Mouse (Mus musculus) forebrain, embryonic 15.5 days (tissue): Measurements from ENCODE around the gene Wdr25. TPM values are rescaled to one million over a fixed set of nuclear protein-coding genes. Genes with fewer than 3 reads are reported as not detected.
A peak's percentile ranks its signal among the peaks of the same experiment; 100 is the strongest.

Source experiments
- ATAC-seq: fragments of 200-750 bp; cut with Nextera tagmentation; replicated peaks from 2 replicates; pipeline ENCODE4 v1.8.0; 2017; ENCODE audit warnings: mild to moderate bottlenecking, moderate TSS enrichment, moderate library complexity
- H3K27ac ChIP-seq: fragments of 300-500 bp; sonication (generic); replicated peaks from 2 replicates; pipeline ENCODE4 v1.5.1; 2015; ENCODE audit warnings: mild to moderate bottlenecking, inconsistent platforms
- H3K27me3 ChIP-seq: fragments of 300-500 bp; sonication (generic); 2 replicates; pipeline ENCODE4 v1.6.1; 2015; ENCODE audit warnings: inconsistent platforms
- H3K36me3 ChIP-seq: fragments of 300-500 bp; sonication (generic); 2 replicates; pipeline ENCODE4 v1.6.1; 2015; ENCODE audit warnings: mild to moderate bottlenecking, inconsistent platforms
- H3K4me1 ChIP-seq: fragments of 300-500 bp; sonication (generic); 2 replicates; pipeline ENCODE4 v1.6.1; 2015; ENCODE audit warnings: inconsistent platforms
- H3K4me2 ChIP-seq: fragments of 300-500 bp; sonication (generic); replicated peaks from 2 replicates; pipeline ENCODE4 v1.6.1; 2015; ENCODE audit warnings: mild to moderate bottlenecking, inconsistent platforms
- H3K4me3 ChIP-seq: fragments of 300-500 bp; sonication (generic); 2 replicates; pipeline ENCODE4 v1.5.1; 2015; ENCODE audit warnings: mild to moderate bottlenecking, inconsistent platforms
- H3K9ac ChIP-seq: fragments of 300-500 bp; sonication (generic); replicated peaks from 2 replicates; pipeline ENCODE4 v1.6.1; 2015; ENCODE audit warnings: mild to moderate bottlenecking, inconsistent platforms
- H3K9me3 ChIP-seq: fragments of 300-500 bp; sonication (generic); 2 replicates; pipeline ENCODE4 v1.6.1; 2016; ENCODE audit warnings: inconsistent platforms
- WGBS: fragments of 180-500 bp; shearing (Covaris S2); methylation state at CpG from one replicate; pipeline ENCODE4 v1.1.7; 2015; ENCODE audit warnings: mixed read lengths; 5-methylcytosine and 5-hydroxymethylcytosine counted together
- polyA plus RNA-seq: library from polyadenylated mRNA; unstranded; fragments of >200 nt; fragmentation: Nextera tagmentation; extraction: Ambion mirVana; gene quantifications from 2 replicates; pipeline ENCODE4 v1.2.1, GENCODE M21; 2015

Gene Wdr25
- polyA plus RNA-seq, 1 experiment from 2014 or later = 6.4 TPM

DNA sequence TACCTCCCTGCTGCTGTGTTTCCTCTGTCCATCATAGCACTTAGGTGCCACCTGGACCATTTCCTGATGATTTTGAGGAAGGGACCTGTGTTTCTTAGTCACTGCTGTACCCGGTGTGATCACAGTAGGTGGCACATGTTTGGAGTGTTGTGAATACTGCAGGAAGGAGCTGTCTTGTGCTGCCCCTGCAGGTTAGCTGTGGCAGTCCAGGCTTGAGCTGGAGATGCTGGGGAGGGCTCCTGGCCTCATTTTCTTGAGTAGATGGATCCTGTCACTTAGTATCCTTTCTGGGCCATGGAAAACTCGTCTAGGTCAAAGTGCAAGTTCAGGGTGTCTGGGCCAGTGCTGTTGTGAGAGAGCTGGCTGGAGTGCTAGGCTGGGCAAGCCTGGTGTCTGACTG is 47.9 kb downstream of the Wdr25 start:
- Histone ChIP-seq H3K4me2 (no peak overlapping the region), H3K9ac (no peak overlapping the region), H3K4me1 (no peaks in the 10 kb centered on the region), H3K27me3 (no peaks in the 10 kb centered on the region), H3K9me3 (no peaks in the 10 kb centered on the region), H3K27ac (no peak overlapping the region), H3K36me3 (no peaks in the 10 kb centered on the region), H3K4me3 (no peak overlapping the region)
- no peak for ATAC-seq
- 62% methylated on average over 2 of the region's 2 CpGs for WGBS

GRCm38 (mm10) chr12:108942203-108942923 is 48.9 kb downstream of the Wdr25 start:
- Histone ChIP-seq H3K4me1 (no peaks in the 10 kb centered on the region), H3K27me3 (no peaks in the 10 kb centered on the region), H3K9ac (no peak overlapping the region), H3K9me3 (no peaks in the 10 kb centered on the region), H3K4me3 (no peak overlapping the region), H3K4me2 (no peak overlapping the region), H3K36me3 (no peaks in the 10 kb centered on the region), H3K27ac (no peak overlapping the region)
- 87% methylated on average over 14 of the region's 14 CpGs for WGBS
- no peak for ATAC-seq

DNA sequence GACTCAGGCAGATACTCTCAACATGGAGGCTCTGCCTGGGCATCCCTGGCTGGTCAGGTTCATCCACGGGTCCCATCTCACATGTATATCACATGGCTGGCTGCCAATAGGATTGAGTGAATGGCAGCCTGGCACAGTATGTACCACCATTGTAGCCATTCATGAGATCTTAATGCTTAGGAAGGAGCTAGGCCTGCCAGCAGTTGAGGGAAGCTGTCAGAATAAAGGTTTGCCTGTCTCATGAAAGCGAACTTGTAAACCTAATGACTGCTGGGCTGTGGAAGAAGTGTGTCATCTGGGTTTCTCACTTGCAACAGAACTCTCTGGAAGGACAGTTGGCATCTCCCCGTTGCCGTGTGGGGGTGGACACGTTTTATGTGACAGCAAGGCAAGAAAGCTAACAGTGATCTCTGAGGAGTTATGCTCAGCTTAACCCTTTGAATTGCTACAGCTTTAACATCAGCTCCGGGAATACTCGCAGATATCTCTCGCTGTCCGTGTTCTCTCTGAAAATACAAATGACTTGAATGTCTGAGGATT is 59.6 kb downstream of the Wdr25 start:
- peaks cover 36% of the 10 kb centered on the region for H3K4me1 ChIP-seq
- peak; percentile 30 for ATAC-seq

GRCm38 (mm10) chr12:108953838-108954237 is 60.4 kb downstream of the Wdr25 start:
- Histone ChIP-seq H3K36me3 (no peaks in the 10 kb centered on the region), H3K9ac (no peak overlapping the region), H3K27ac (no peak overlapping the region; the same call in 1 of the 2 replicates), H3K4me1 (peaks cover 44% of the 10 kb centered on the region), H3K4me2 (no peak overlapping the region), H3K27me3 (peaks cover 13% of the 10 kb centered on the region; the same call in 1 of the 2 replicates), H3K4me3 (no peak overlapping the region), H3K9me3 (no peaks in the 10 kb centered on the region)
- whole genome bisulfite sequencing = 3% methylated on average over 6 of the region's 6 CpGs
- peak; percentile 61 for ATAC-seq

More for the DNA sequence above, 59.6 kb downstream of the Wdr25 start:
- H3K9me3 ChIP-seq = no peaks in the 10 kb centered on the region
- no peak overlapping the region for H3K4me3 ChIP-seq
- no peak overlapping the region for H3K9ac ChIP-seq
- 43% methylated on average over 9 of the region's 9 CpGs for WGBS
- no peak overlapping the region for H3K4me2 ChIP-seq
- no peaks in the 10 kb centered on the region for H3K36me3 ChIP-seq
- no peak overlapping the region for H3K27ac ChIP-seq
- peaks cover 13% of the 10 kb centered on the region; the same call in 1 of the 2 replicates for H3K27me3 ChIP-seq

DNA sequence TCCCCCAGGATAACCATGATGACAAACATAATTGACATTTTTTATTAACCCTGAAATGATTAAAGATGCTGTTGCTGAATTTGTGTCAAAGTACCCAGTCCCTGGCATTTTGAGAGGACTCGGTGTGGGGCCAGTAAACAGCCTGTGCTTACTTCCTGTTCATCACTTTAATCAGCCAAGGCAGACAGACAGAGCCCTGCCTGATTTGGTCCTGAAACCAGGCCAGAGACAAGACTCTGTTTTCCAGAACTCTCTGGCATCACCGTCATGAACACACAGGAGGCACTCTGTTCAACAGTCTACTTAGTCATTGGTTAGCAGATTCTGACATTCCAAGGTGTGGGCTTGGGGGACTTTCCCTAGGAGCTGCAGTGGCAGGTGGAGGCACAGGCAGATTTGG is 61.0 kb downstream of the Wdr25 start:
- H3K4me2 ChIP-seq = no peak overlapping the region
- no peak for ATAC-seq
- 22% methylated on average over 2 of the region's 2 CpGs for WGBS
- H3K9ac ChIP-seq = no peak overlapping the region
- no peak overlapping the region for H3K27ac ChIP-seq
- peaks cover 50% of the 10 kb centered on the region for H3K4me1 ChIP-seq
- H3K27me3 ChIP-seq = peaks cover 13% of the 10 kb centered on the region; the same call in 1 of the 2 replicates
- no peak overlapping the region for H3K4me3 ChIP-seq
- H3K36me3 ChIP-seq = no peaks in the 10 kb centered on the region
- H3K9me3 ChIP-seq = no peaks in the 10 kb centered on the region

- H3K9ac ChIP-seq = no peak overlapping the region
- H3K4me1 ChIP-seq = peaks cover 65% of the 10 kb centered on the region
Measured at GRCm38 (mm10) chr12:108958483-108958882, 65.1 kb downstream of the Wdr25 start.

GRCm38 (mm10) chr12:108958991-108959638 is 65.7 kb downstream of the Wdr25 start:
- ATAC-seq = peak; percentile 63
- Histone ChIP-seq H3K4me3 (peak overlapping the region; percentile 22), H3K36me3 (no peaks in the 10 kb centered on the region), H3K27ac (peak overlapping the region; percentile 63), H3K4me2 (peak overlapping the region; percentile 43), H3K9ac (peak overlapping the region; percentile 29), H3K4me1 (peaks cover 59% of the 10 kb centered on the region), H3K27me3 (peaks cover 16% of the 10 kb centered on the region; the same call in 1 of the 2 replicates), H3K9me3 (no peaks in the 10 kb centered on the region)
- 2% methylated on average over 23 of the region's 23 CpGs for WGBS

More at GRCm38 (mm10) chr12:108958483-108958882, 65.1 kb downstream of the Wdr25 start:
- Histone ChIP-seq H3K27me3 (peaks cover 16% of the 10 kb centered on the region; the same call in 1 of the 2 replicates), H3K36me3 (no peaks in the 10 kb centered on the region), H3K9me3 (no peaks in the 10 kb centered on the region), H3K4me2 (no peak overlapping the region), H3K4me3 (no peak overlapping the region), H3K27ac (peak overlapping the region; percentile 63; the same call in 1 of the 2 replicates)
- no peak for ATAC-seq
- 23% methylated on average over 7 of the region's 7 CpGs for WGBS

GRCm38 (mm10) chr12:108959639-108960219 is 66.3 kb downstream of the Wdr25 start:
- peak overlapping the region; percentile 29; the same call in 1 of the 2 replicates for H3K9ac ChIP-seq
- peak overlapping the region; percentile 63 for H3K27ac ChIP-seq
- H3K4me1 ChIP-seq = peaks cover 53% of the 10 kb centered on the region
- H3K9me3 ChIP-seq = no peaks in the 10 kb centered on the region
- peak; percentile 59 for ATAC-seq
- H3K4me3 ChIP-seq = peak overlapping the region; percentile 22
- H3K27me3 ChIP-seq = peaks cover 16% of the 10 kb centered on the region; the same call in 1 of the 2 replicates
- no peaks in the 10 kb centered on the region for H3K36me3 ChIP-seq
- 8% methylated on average over 12 of the region's 12 CpGs for WGBS
- peak overlapping the region; percentile 43 for H3K4me2 ChIP-seq

DNA sequence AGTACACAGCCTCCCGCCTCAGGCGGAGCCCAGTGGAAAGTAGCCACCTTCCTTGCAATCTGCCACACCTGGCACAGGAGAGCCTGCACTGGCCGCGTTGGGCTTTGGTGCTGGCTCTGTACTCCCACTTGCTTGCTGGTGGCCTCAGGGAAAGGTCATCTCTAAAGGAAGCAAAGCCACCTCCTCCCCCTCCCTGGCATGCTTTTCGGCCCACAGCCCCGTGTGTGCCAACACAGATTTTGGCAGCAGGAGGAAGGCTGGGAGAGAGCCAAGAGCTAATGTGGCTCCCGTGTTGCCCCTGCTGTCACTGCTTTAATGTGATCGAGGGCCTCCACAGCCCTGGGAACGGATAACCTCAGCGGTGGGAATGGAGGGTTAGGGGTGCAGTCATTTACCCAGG is 66.8 kb downstream of the Wdr25 start:
- peaks cover 52% of the 10 kb centered on the region for H3K4me1 ChIP-seq
- H3K4me2 ChIP-seq = peak overlapping the region; percentile 43; the same call in 1 of the 2 replicates
- H3K27me3 ChIP-seq = peaks cover 16% of the 10 kb centered on the region; the same call in 1 of the 2 replicates
- ATAC-seq = peak; percentile 61
- no peaks in the 10 kb centered on the region for H3K9me3 ChIP-seq
- WGBS = 11% methylated on average over 10 of the region's 10 CpGs
- no peak overlapping the region for H3K4me3 ChIP-seq
- H3K9ac ChIP-seq = no peak overlapping the region
- peak overlapping the region; percentile 63 for H3K27ac ChIP-seq
- H3K36me3 ChIP-seq = no peaks in the 10 kb centered on the region

- 87% methylated on average over 4 of the region's 4 CpGs for WGBS
- Histone ChIP-seq H3K27ac (no peak overlapping the region), H3K4me2 (no peak overlapping the region), H3K27me3 (no peaks in the 10 kb centered on the region), H3K36me3 (no peaks in the 10 kb centered on the region), H3K9me3 (no peaks in the 10 kb centered on the region), H3K9ac (no peak overlapping the region), H3K4me1 (peaks cover 7% of the 10 kb centered on the region), H3K4me3 (no peak overlapping the region)
- no peak for ATAC-seq
Measured at GRCm38 (mm10) chr12:108967631-108968030, 74.2 kb downstream of the Wdr25 start.

DNA sequence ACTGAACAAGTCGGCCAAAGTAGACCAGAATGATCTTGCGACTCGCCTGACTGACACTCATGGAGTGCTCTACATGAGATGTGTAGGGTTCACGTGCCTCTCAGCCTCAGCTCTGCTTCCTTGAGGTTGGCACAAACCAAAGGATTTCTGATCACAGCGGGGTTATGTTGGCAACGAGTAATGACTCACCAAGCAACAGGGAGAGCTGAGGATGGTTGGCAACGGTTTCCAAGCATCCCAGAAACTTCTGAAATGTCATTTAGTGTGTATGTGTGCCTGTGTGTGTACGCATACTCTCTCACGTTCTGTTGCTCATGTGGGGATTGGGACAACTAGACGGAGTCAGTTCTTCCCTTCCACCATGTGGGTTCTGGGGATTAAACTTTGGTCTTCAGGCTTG is 74.6 kb downstream of the Wdr25 start:
- Histone ChIP-seq H3K36me3 (no peaks in the 10 kb centered on the region), H3K9me3 (no peaks in the 10 kb centered on the region), H3K9ac (no peak overlapping the region), H3K4me2 (no peak overlapping the region), H3K27ac (no peak overlapping the region), H3K4me3 (no peak overlapping the region), H3K4me1 (peaks cover 3% of the 10 kb centered on the region; the same call in 1 of the 2 replicates), H3K27me3 (no peaks in the 10 kb centered on the region)
- ATAC-seq = no peak
- WGBS = 81% methylated on average over 10 of the region's 10 CpGs

DNA sequence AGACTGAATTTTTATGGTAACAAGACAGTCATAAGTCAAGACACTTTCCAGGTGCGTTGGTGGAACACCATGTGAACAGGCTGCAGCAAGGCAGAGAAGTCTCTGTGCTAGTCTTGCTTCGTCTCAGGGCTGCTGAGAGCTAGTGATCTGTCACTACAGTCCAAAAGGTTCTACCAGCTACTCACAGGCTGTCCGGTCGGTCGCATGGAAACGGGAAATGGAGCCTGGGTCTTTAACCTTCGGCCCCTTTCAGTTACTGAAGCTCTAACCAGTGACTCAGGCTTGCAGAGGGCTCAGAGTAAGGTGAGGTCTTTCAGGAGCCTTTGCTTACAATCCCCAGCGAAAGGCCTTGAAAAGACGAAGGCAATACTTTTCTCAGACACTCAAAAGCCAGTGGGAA is 78.0 kb downstream of the Wdr25 start:
- no peaks in the 10 kb centered on the region for H3K4me1 ChIP-seq
- H3K27ac ChIP-seq = no peak overlapping the region
- H3K4me3 ChIP-seq = no peak overlapping the region
- H3K36me3 ChIP-seq = no peaks in the 10 kb centered on the region
- no peak overlapping the region for H3K9ac ChIP-seq
- H3K4me2 ChIP-seq = no peak overlapping the region
- 89% methylated on average over 9 of the region's 9 CpGs for WGBS
- no peak for ATAC-seq
- no peaks in the 10 kb centered on the region for H3K27me3 ChIP-seq
- no peaks in the 10 kb centered on the region for H3K9me3 ChIP-seq
